Mouse (Mus musculus): ENCODE data around the gene Kcnj3. TPM values are rescaled to one million over a fixed set of nuclear protein-coding genes. Genes with fewer than 3 reads are reported as not detected.
"Not testable (repeated sequence)": the region's sequence is repeated elsewhere in the genome, so short reads cannot be mapped to it uniquely, and the experiment has no call there.

The Kcnj3 gene
- total RNA-seq (2021): under 1 TPM; 0.11 to 0.15 TPM
- long read RNA-seq, experiment 1, partial matches to known transcripts: 0 of 1 reads
- long read RNA-seq, experiment 1, other reads (novel, unspliced or antisense): 1 of 1 reads
- long read RNA-seq, experiment 2, partial matches to known transcripts: 0 of 1 reads
- long read RNA-seq, experiment 2, other reads (novel, unspliced or antisense): 1 of 1 reads

GRCm38 (mm10) chr2:55435721-55436260, at the start of gene Kcnj3:
TSS of gene Kcnj3 (plus strand) at chr2:55435970.
- no peak for DNase-seq

GRCm38 (mm10) chr2:55390330-55390989, 45.3 kb upstream of the Kcnj3 start:
- no peak for DNase-seq

- no peak for DNase-seq
Measured at GRCm38 (mm10) chr2:55405307-55405706, 30.5 kb upstream of the Kcnj3 start.

- DNase-seq: no peak
Measured at GRCm38 (mm10) chr2:55427633-55428032, 8.1 kb upstream of the Kcnj3 start.

GRCm38 (mm10) chr2:55432104-55432503, 3.7 kb upstream of the Kcnj3 start:
- DNase-seq: no peak

- no peak for DNase-seq
Measured at GRCm38 (mm10) chr2:55436261-55437006, 664 bp downstream of the Kcnj3 start.

GRCm38 (mm10) chr2:55437007-55437949, 1.5 kb downstream of the Kcnj3 start:
- no peak for DNase-seq

DNA sequence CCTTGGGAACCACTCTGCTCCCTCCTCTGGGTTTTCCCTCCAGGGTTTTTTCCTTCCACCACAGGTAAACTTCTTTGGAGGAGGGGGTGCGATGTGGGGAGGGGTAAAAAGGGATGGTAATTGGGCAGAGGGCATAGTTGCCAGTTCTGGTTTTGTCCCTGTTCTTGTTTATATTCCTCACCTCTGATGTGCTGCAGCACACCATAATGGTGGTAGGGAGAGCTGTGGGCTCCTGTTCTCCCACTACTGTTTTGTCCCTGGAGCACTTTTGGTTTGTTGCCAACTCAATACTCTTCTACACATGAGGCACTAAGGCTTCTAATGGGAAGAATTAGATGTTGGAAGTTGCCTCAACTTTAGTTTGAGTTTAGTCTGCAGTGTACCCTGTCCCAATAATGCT, 2.2 kb downstream of the Kcnj3 start:
- DNase-seq: no peak

GRCm38 (mm10) chr2:55439211-55439610, 3.4 kb downstream of the Kcnj3 start:
- DNase-seq: no peak

DNA sequence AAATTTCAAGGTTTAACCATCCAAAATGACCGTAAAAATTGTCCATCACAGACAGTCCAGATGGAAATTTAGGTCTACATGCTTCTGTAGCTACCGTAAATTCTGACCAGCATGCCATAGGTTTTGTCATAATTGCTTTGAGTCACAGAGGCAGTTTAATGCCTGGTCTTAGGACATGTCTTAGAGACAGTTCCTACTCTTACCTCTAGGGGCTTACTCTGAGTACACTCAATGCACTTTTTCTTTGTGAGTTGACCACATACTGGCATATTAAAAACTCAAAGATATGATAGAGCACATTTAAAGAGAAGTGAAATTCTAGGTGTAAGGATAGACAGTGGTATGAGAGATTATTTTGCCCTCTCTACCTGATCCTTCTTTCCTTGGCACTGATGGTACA, 6.2 kb downstream of the Kcnj3 start:
- no peak for DNase-seq

- no peak for DNase-seq
Measured at GRCm38 (mm10) chr2:55447298-55447697, 11.5 kb downstream of the Kcnj3 start.

DNA sequence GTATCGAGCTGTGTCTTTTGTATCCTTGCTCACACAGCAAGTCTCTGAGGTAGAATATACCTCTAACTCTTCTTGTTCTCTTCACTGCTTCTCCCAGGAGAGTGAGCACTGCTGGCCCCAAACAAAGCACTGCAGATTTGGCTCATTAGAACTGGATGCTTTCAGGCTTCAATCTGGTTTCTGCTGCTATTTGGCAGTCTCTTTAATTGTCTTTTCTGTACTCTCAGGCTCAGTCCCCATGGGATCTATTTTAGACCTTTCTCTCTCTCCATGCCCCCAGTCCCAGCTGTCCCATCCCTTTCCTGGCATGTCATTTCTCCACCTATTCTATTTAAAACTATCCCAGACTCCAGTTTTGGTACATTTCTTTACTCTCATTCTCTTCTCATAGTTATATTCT, 15.0 kb downstream of the Kcnj3 start:
- no peak for DNase-seq

DNA sequence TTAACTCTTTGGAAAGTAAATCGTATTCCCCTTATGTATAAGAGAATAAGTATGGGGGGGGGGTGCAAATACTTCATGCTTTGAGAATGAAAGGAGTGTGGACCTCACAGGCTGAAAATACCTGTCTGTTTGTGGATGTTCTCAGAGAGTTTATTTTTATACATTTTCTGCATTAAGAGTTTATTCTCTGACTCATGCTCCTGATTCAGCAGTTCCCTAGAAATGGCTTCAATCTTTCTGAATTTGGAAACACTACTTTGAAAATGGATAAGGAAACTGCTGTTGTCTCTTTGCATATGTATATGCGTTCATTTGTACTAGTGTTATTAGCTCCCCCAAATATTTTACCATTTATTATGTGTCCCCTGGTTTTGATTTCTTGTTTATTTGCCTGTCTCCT, 23.4 kb downstream of the Kcnj3 start:
- no peak for DNase-seq

GRCm38 (mm10) chr2:55469141-55469540, 33.4 kb downstream of the Kcnj3 start:
- no peak for DNase-seq

DNA sequence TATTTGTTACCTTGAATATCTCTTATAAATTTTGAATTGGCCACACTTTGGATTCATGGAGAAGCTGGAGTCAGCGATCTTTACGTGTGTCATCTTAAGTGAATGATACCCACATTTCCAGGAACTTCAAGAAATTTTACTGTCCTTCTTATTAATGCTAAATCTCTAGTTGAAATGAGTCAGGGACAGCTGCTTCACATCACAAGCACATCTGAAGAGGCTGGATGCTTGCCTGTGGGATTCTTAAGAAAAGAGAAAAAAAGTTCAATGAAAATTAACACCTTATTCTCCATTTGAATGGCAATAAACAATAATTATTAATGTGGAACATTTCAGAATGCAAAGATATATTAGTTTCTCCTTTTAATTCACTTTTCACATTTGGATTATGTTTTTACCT, 34.2 kb downstream of the Kcnj3 start:
- no peak for DNase-seq

DNA sequence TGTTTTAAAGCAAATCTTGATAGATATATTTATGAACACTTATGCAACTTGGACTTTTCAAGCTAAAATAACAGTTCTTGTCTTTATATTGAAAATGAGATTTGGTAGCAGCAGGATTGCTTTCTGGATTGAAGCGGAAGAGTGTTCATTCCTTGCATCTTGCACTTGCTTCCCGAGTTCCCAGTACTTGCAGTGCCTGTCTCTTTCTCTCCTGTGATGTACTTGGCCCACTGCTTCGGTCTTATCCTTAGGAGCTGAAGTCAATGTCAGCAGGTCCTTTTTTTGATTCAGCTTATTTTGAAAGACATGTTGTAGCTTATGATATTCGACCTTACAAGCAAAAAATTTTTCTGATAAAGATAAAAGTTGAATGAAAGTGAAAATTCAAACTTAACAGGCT, 43.7 kb downstream of the Kcnj3 start:
- no peak for DNase-seq

- no peak for DNase-seq
Measured at GRCm38 (mm10) chr2:55479933-55480601, 44.3 kb downstream of the Kcnj3 start.

GRCm38 (mm10) chr2:55480602-55480965, 44.8 kb downstream of the Kcnj3 start:
- DNase-seq: no peak

DNA sequence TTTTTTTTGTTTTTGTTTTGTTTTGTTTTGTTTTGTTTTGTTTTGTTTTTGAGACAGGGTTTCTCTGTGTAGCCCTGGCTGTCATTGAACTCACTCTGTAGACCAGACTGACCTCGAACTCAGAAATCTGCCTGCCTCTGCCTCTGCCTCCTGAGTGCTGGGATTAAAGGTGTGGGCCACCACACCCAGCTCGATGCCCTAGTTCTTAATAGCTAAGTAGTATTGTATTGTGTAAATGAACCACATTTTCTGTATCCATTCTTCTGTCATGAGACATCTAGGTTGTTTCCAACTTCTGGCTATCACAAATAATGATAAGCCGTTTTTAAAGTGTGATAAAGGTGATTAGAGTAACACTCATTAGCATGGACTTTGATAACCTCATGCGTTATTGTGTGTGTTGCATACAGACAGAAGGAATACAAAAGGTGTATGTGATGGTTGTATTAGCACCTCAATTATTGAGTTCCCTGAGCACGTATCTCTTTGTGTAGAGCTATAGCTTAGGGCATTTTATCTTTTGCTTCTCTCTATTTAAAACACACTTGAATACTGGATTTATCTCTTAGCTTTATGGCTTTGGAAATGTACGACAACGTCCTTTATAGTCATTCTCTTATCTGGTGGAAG, 49.8 kb downstream of the Kcnj3 start:
- DNase-seq: not testable (repeated sequence)

DNA sequence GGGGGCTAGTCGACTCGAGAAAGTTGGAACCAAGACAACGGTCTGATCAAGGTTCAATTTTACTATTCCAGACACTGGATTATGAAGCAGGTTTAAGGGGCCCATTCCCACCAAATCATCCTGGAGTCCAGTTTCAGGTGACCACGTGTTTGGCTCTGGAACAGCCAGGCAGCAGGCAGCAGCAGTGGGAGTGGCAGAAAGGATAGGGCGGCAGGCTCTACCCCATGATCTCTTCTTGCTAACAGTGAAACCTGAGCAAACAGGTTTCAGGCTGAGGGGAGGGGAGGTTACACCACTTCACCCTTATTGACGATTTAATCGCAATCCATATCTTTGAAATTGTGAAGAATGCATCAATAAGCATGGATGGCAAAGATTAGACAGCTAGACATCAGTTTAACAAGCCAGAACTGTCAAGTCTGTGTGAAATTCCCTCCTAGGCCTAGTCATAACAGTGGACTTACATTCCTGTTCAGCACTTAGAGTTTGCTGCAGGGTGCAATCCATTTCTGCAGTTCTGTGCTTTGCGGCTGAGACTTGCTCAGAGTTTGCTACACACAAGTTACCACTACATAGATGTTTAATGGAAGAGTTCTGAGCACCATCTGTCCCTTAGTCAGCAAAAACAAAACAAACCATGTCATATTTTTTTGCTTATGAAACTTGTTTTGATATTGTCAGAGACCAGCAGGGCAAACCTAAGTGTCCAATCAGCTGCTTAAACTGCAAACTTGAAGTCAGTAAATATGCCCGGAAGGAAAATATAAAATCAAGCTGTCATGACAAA, 67.8 kb downstream of the Kcnj3 start:
- DNase-seq: no peak
